Mouse (Mus musculus): ENCODE measurements around the gene Ankra2. TPM values are rescaled to one million over a fixed set of nuclear protein-coding genes. Genes with fewer than 3 reads are reported as not detected.

The Ankra2 gene
- polyA plus RNA-seq, 1 experiment from 2014 or later: 20.5 TPM

DNA sequence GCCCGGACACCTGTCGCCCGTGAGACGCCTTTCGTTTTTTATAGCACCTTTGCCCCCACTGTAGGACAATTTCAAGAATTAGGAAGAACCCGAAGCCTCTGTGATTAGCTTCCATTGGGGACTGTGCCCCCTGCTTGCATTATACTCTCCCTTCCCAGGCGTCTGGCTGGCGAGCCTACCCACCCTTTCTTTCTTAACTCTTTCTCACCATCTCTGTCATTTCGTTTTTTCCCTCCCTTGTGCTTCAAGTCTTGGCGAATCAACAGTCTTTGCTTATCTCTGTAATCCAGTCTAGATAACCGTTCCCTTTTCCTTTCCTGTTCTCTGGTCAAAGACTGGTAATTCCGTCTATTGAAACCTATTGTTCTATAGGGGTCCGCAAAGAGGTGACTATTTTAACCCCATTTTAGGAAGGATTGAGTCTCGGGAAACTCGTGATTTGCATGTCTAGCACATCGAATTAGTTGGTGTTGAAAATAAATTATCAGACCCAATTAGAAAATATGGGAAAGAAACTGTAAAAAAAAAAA lies 649 bp downstream of the Ankra2 start:
- peaks cover 12% of the 10 kb centered on the region for H3K36me3 ChIP-seq (ENCODE audit: control insufficient read depth, insufficient read depth, low read length)
- TF ChIP-seq CTCF (IDR thresholded peaks at IDR 0.05; ENCODE audit: low read depth) (no peak), EP300 (optimal IDR thresholded peaks at IDR 0.05) (no peak)
- H3K27me3 ChIP-seq (ENCODE audit: control insufficient read depth, insufficient read depth, low read length): no peaks in the 10 kb centered on the region
- H3K4me3 ChIP-seq (ENCODE audit: low read depth, low read length): peak overlapping the region; percentile 86
- H3K27ac ChIP-seq (replicated peaks): peak overlapping the region; percentile 92
- 2% methylated on average over 16 of the region's 16 CpGs for WGBS
- H3K9me3 ChIP-seq (ENCODE audit: control insufficient read depth, low read length): no peaks in the 10 kb centered on the region
- peak overlapping the region; percentile 89 for H3K9ac ChIP-seq (ENCODE audit: low read length)
- H3K4me1 ChIP-seq (replicated peaks; ENCODE audit: control insufficient read depth, insufficient read depth): no peaks in the 10 kb centered on the region; the same call in 1 of the 2 replicates
- DNase-seq (ENCODE audit: low spot score) (no peak), ATAC-seq (ENCODE audit: low FRiP score, low TSS enrichment) (no peak)
- H3K4me2 ChIP-seq (replicated peaks; ENCODE audit: low read depth): peak overlapping the region; percentile 75

DNA sequence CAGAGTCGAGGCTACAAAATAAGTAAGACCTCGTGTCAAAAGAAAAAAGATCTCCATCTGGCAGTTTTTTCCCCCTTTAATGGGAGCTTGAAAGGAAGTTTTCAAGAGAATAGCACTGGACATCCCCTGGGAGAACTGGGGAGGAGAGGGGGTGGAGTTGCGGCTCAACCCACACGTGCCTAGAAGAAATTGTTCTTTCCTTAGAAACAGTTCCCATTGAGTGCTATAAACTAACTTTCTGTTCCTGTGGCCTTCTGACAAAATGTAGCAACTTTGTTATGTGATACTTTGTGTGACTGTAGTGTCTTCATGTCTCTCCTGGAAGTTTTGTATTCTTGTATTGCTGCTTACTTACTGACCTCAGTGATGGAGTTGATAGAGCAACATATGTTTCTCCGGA lies 1.2 kb downstream of the Ankra2 start:
- Histone ChIP-seq H3K9me3 (ENCODE audit: control insufficient read depth, low read length) (no peaks in the 10 kb centered on the region), H3K4me1 (replicated peaks; ENCODE audit: control insufficient read depth, insufficient read depth) (no peaks in the 10 kb centered on the region; the same call in 1 of the 2 replicates), H3K4me2 (replicated peaks; ENCODE audit: low read depth) (peak overlapping the region; percentile 75), H3K27ac (replicated peaks) (no peak overlapping the region), H3K9ac (ENCODE audit: low read length) (no peak overlapping the region), H3K4me3 (ENCODE audit: low read depth, low read length) (peak overlapping the region; percentile 86), H3K27me3 (ENCODE audit: control insufficient read depth, insufficient read depth, low read length) (no peaks in the 10 kb centered on the region), H3K36me3 (ENCODE audit: control insufficient read depth, insufficient read depth, low read length) (peaks cover 16% of the 10 kb centered on the region)
- WGBS: 25% methylated on average over 5 of the region's 5 CpGs
- no peak for DNase-seq (ENCODE audit: low spot score)
- ATAC-seq (ENCODE audit: low FRiP score, low TSS enrichment): no peak
- no peak for TF ChIP-seq EP300 (optimal IDR thresholded peaks at IDR 0.05)

DNA sequence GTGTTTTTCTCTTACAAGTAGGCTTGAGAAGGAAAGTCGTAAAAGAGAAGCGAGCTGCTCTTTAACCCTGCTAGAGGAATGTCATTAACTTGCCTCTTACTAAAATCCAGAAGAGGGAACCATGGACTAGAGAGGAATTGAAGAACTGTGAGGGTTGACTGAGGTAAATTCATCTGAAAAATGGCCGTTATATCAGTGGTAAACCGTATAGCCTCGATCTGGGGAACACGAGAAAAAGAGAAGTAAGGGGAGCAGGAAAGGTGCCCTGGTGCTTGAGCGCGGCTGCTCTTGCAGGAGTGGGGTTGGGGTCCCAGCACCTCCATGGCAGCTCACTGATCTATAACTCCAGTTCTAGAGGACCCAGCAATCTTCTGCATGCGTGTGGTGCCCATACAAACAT lies 11.1 kb downstream of the Ankra2 start:
- Histone ChIP-seq H3K36me3 (ENCODE audit: control insufficient read depth, insufficient read depth, low read length) (peaks cover 25% of the 10 kb centered on the region), H3K27ac (replicated peaks) (no peak overlapping the region), H3K27me3 (ENCODE audit: control insufficient read depth, insufficient read depth, low read length) (no peaks in the 10 kb centered on the region), H3K9me3 (ENCODE audit: control insufficient read depth, low read length) (no peaks in the 10 kb centered on the region), H3K4me3 (ENCODE audit: low read depth, low read length) (no peak overlapping the region), H3K4me2 (replicated peaks; ENCODE audit: low read depth) (no peak overlapping the region), H3K4me1 (replicated peaks; ENCODE audit: control insufficient read depth, insufficient read depth) (no peaks in the 10 kb centered on the region), H3K9ac (ENCODE audit: low read length) (no peak overlapping the region)
- ATAC-seq (ENCODE audit: low FRiP score, low TSS enrichment) (no peak), DNase-seq (ENCODE audit: low spot score) (no peak)
- WGBS: 90% methylated on average over 9 of the region's 9 CpGs
- no peak for TF ChIP-seq CTCF (IDR thresholded peaks at IDR 0.05; ENCODE audit: low read depth)
- no peak for TF ChIP-seq EP300 (optimal IDR thresholded peaks at IDR 0.05)

DNA sequence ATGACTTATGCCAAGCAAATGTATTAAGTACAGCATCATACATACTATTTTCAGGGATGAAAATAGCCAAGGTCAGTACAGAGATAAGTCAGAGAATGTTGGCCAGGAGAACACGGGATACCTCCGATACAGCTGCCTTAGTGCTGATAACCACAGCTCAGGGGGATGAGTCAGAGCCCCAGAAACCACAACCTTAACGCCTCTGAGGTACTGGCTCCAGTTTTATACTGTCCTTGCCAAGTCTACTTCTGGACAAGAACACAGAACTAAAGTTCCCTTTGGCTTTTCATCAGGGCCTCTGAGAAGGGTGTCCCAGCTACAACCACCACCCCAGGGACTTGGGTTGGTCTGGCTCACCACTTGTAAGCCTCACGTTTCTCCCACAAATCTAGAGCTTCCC lies 12.8 kb downstream of the Ankra2 start:
- 66% methylated on average over 4 of the region's 4 CpGs for WGBS
- Histone ChIP-seq H3K9ac (ENCODE audit: low read length) (no peak overlapping the region), H3K27ac (replicated peaks) (no peak overlapping the region), H3K9me3 (ENCODE audit: control insufficient read depth, low read length) (no peaks in the 10 kb centered on the region), H3K27me3 (ENCODE audit: control insufficient read depth, insufficient read depth, low read length) (no peaks in the 10 kb centered on the region), H3K4me3 (ENCODE audit: low read depth, low read length) (no peak overlapping the region), H3K36me3 (ENCODE audit: control insufficient read depth, insufficient read depth, low read length) (peaks cover 21% of the 10 kb centered on the region), H3K4me2 (replicated peaks; ENCODE audit: low read depth) (no peak overlapping the region), H3K4me1 (replicated peaks; ENCODE audit: control insufficient read depth, insufficient read depth) (no peaks in the 10 kb centered on the region)
- ATAC-seq (ENCODE audit: low FRiP score, low TSS enrichment): no peak
- no peak for DNase-seq (ENCODE audit: low spot score)
- TF ChIP-seq CTCF (IDR thresholded peaks at IDR 0.05; ENCODE audit: low read depth) (no peak), EP300 (optimal IDR thresholded peaks at IDR 0.05) (no peak)

DNA sequence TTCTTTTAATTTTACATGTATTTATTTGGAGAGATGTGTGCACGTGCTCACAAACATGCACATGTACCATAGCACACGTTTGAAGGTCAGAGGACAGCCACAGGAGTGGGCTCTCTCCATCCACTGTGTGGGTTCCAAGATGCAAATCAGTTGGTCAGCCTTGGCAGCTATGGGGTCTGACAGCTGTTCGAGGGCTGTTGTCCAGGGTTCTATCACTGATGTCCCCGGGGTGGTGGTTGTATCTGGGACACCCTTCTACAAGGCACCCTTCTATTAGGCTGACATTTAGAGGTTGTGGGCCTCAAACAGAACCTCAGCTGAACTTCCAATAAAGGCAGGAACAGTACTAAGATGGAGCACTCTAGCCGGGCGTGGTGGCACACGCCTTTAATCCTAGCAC lies 13.4 kb downstream of the Ankra2 start:
- Histone ChIP-seq H3K9ac (ENCODE audit: low read length) (no peak overlapping the region), H3K27ac (replicated peaks) (no peak overlapping the region), H3K4me1 (replicated peaks; ENCODE audit: control insufficient read depth, insufficient read depth) (no peaks in the 10 kb centered on the region), H3K9me3 (ENCODE audit: control insufficient read depth, low read length) (no peaks in the 10 kb centered on the region), H3K27me3 (ENCODE audit: control insufficient read depth, insufficient read depth, low read length) (no peaks in the 10 kb centered on the region), H3K4me3 (ENCODE audit: low read depth, low read length) (no peak overlapping the region), H3K36me3 (ENCODE audit: control insufficient read depth, insufficient read depth, low read length) (peaks cover 17% of the 10 kb centered on the region), H3K4me2 (replicated peaks; ENCODE audit: low read depth) (no peak overlapping the region)
- TF ChIP-seq EP300 (optimal IDR thresholded peaks at IDR 0.05) (no peak), CTCF (IDR thresholded peaks at IDR 0.05; ENCODE audit: low read depth) (no peak)
- WGBS: 87% methylated on average over 7 of the region's 7 CpGs
- ATAC-seq (ENCODE audit: low FRiP score, low TSS enrichment) (no peak), DNase-seq (ENCODE audit: low spot score) (no peak)

DNA sequence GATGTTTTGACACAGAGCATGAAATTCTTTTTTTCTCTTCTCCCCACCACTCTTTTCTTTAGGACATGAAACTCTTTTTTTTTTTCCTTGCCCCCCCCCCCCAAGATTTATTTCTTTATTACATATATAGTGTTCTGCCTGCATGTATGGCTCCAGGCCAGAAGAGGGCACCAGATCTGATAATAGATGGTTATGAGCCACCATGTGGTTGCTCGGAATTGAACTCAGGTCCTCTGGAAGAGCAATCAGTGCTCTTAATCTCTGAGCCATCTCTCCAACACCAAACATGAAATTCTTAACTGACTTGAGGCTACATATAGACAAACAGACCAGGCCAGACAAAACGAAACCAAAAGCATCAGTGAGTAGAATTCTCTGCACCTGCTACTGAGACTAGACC lies 14.6 kb downstream of the Ankra2 start:
- TF ChIP-seq EP300 (optimal IDR thresholded peaks at IDR 0.05) (no peak), CTCF (IDR thresholded peaks at IDR 0.05; ENCODE audit: low read depth) (peak; percentile 42; the same call in 1 of the 2 replicates)
- DNase-seq (ENCODE audit: low spot score) (no peak), ATAC-seq (ENCODE audit: low FRiP score, low TSS enrichment) (no peak)
- no peaks in the 10 kb centered on the region for H3K4me1 ChIP-seq (replicated peaks; ENCODE audit: control insufficient read depth, insufficient read depth)
- H3K4me3 ChIP-seq (ENCODE audit: low read depth, low read length): no peak overlapping the region
- no peak overlapping the region for H3K9ac ChIP-seq (ENCODE audit: low read length)
- H3K9me3 ChIP-seq (ENCODE audit: control insufficient read depth, low read length): no peaks in the 10 kb centered on the region
- peaks cover 8% of the 10 kb centered on the region; the same call in 1 of the 2 replicates for H3K36me3 ChIP-seq (ENCODE audit: control insufficient read depth, insufficient read depth, low read length)
- no peak overlapping the region for H3K4me2 ChIP-seq (replicated peaks; ENCODE audit: low read depth)
- 84% methylated on average over 2 of the region's 2 CpGs for WGBS
- H3K27me3 ChIP-seq (ENCODE audit: control insufficient read depth, insufficient read depth, low read length): no peaks in the 10 kb centered on the region
- H3K27ac ChIP-seq (replicated peaks): no peak overlapping the region
